Mouse (Mus musculus) layer of hippocampus, postnatal 14 days (tissue): ENCODE measurements at regions not wholly inside any gene's neighbourhood (a gene's known extent, or its start where the extent isn't known, plus 50 kb on each side); places are given as distances from the start of the nearest gene placed in this dataset.
A peak's percentile ranks its signal among the peaks of the same experiment; 100 is the strongest.

Experiments used
- DNase-seq, 2 experiments: peaks; one replicate each; pipeline ENCODE4 v3.0.0; 2021 to 2022; ENCODE audit warnings: low spot score in 2 of 2, mixed read lengths in 1 of 2

GRCm38 (mm10) chr3:136611682-136612081 is 58.2 kb upstream of the Ppp3ca start:
- no peak for DNase-seq

GRCm38 (mm10) chr3:136610556-136610924 is 59.4 kb upstream of the Ppp3ca start:
- DNase-seq: no peak

GRCm38 (mm10) chr3:136609855-136610555 is 59.9 kb upstream of the Ppp3ca start:
- DNase-seq: no peak

GRCm38 (mm10) chr3:136601706-136602105 is 68.2 kb upstream of the Ppp3ca start:
- DNase-seq: no peak

GRCm38 (mm10) chr3:136583937-136584336 is 86.0 kb upstream of the Ppp3ca start:
- no peak for DNase-seq

GRCm38 (mm10) chr3:136578016-136578415 is 91.9 kb upstream of the Ppp3ca start:
- no peak for DNase-seq

GRCm38 (mm10) chr3:136570517-136570916 is 99.4 kb upstream of the Ppp3ca start:
- no peak for DNase-seq

GRCm38 (mm10) chr3:136556488-136556887 is 113.4 kb upstream of the Ppp3ca start:
- no peak for DNase-seq

GRCm38 (mm10) chr3:136549471-136549870 is 120.5 kb upstream of the Ppp3ca start:
- no peak for DNase-seq

- no peak for DNase-seq
These were observed 138.3 kb upstream of the Ppp3ca start for GRCm38 (mm10) chr3:136531604-136532003.

GRCm38 (mm10) chr3:136508575-136508974 is 161.3 kb upstream of the Ppp3ca start:
- DNase-seq: peak in 1 of 2 experiments; percentile 15

- no peak for DNase-seq
These were observed 162.9 kb upstream of the Ppp3ca start for GRCm38 (mm10) chr3:136507070-136507469.

- DNase-seq: no peak
These were observed 169.0 kb upstream of the Bank1 start for GRCm38 (mm10) chr3:136494831-136495230.

- DNase-seq: no peak
These were observed 165.8 kb upstream of the Bank1 start for GRCm38 (mm10) chr3:136491683-136492082.

GRCm38 (mm10) chr3:136471693-136472092 is 145.8 kb upstream of the Bank1 start:
- no peak for DNase-seq

GRCm38 (mm10) chr3:136462747-136463146 is 136.9 kb upstream of the Bank1 start:
- no peak for DNase-seq

GRCm38 (mm10) chr3:136456471-136457117 is 130.7 kb upstream of the Bank1 start:
- peak in 1 of 2 experiments; percentile 26 for DNase-seq

GRCm38 (mm10) chr3:136455651-136456470 is 130.0 kb upstream of the Bank1 start:
- DNase-seq: no peak

GRCm38 (mm10) chr3:136454967-136455366 is 129.1 kb upstream of the Bank1 start:
- no peak for DNase-seq

GRCm38 (mm10) chr3:136450986-136451774 is 125.3 kb upstream of the Bank1 start:
- no peak for DNase-seq

- no peak for DNase-seq
These were observed 124.6 kb upstream of the Bank1 start for GRCm38 (mm10) chr3:136450361-136450895.
